Mouse (Mus musculus) left cerebral cortex, postnatal 25 days (tissue): ENCODE data around the gene Hs1bp3. TPM values are rescaled to one million over a fixed set of nuclear protein-coding genes. Genes with fewer than 3 reads are reported as not detected.

Experiments used
- DNase-seq, 2 experiments: peaks; one replicate each; pipeline ENCODE4 v3.0.0; 2022; ENCODE audit warnings: low spot score in 2 of 2, mixed read lengths in 1 of 2
- intact Hi-C: fragments of 180-260 bp; cut with DNase I; formaldehyde crosslinking; loops from one replicate; pipeline ENCODE4 v1.15.1; 2025
- total RNA-seq, 2 experiments: library from RNA; stranded (reverse); gene quantifications; 2 replicates each; pipeline ENCODE4 v1.2.3; 2021

Hs1bp3 gene
- total RNA-seq, 2 experiments from 2014 or later, result 14.3 to 15.6 TPM

GRCm38 (mm10) chr12:8354187-8354586, 41.0 kb downstream of the Hs1bp3 start:
- intact Hi-C loops, result no loop called here
- DNase-seq, result no peak

- DNase-seq, result no peak
- intact Hi-C loops, result no loop called here
Measured at GRCm38 (mm10) chr12:8355011-8355410, 41.8 kb downstream of the Hs1bp3 start.

DNA sequence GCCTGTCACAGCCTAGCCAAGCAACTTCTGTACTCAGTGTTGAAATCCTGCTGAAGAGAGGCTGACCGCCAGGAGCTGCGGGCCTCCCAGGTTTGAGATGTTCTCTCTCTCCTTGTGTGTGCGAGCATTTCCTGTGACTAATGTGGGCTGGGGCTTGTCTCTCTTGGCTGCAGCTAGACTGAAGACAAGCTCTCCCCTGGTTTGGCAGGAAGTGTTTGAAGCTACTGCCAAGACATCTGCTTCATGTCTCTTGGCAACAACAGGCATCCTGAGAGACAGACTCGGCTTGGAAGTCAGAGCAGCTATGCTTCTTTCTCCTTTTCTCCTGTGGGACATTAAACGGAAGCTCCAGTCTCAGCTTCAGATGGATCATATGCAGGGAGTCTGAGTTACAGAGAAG, 44.2 kb downstream of the Hs1bp3 start:
- intact Hi-C loops, result loop anchor here (1.0 kb wide), 1 partner anchor 108 kb away; no protein-coding TSS in a partner anchor
- DNase-seq, result peak; percentile 75 to 97

GRCm38 (mm10) chr12:8358344-8358966, 45.2 kb downstream of the Hs1bp3 start:
- intact Hi-C loops, result no loop called here
- DNase-seq, result no peak

- intact Hi-C loops, result no loop called here
- DNase-seq, result no peak
Measured at GRCm38 (mm10) chr12:8359418-8360112, 46.3 kb downstream of the Hs1bp3 start.

DNA sequence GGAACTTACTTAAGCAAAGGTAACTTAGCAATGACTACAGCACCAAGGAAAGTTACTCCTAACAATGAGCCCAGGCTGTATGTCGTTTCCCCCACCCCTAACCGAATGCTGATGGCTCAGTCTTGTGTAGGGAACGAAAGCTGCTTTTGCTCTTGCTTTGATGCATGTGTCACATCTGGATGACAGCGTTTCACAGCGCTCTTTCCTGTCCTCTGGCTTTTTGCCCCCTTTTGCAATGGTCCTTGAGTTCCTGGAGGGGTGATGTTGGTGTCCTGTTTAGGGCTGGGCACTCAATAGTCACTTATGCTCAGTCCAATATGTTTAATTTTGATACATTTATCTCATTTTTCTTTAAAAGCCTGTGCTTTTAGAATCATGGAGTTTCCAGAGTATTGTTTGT, 48.6 kb downstream of the Hs1bp3 start:
- DNase-seq, result no peak
- intact Hi-C loops, result no loop called here

GRCm38 (mm10) chr12:8362400-8362799, 49.2 kb downstream of the Hs1bp3 start:
- DNase-seq, result no peak
- intact Hi-C loops, result no loop called here

DNA sequence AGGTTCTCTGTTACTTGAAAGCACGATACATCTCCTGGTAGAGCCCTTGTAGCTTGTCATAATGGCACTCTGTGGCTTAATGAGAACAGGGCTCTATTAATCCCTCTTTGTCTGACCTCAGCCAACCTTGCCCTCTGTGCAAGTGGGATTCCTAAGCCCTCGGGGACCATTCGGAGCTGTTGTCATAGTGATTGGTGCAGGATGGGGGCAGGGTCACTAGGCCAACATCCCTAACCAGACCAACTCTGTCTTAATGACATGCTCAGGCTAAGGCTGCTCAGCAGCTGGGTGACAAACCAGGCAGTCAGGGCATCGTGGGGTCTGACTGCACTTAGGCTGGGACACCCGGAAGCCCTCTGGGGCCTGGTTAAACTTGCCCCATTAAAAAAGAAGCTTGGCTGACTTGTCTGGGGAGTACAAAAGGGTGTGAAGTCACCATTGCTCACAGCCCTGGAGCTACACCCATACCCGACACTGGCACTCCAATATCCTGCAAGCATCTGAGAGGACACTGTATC, 51.1 kb downstream of the Hs1bp3 start:
- DNase-seq, result peak in 1 of 2 experiments; percentile 59
- intact Hi-C loops, result no loop called here

- intact Hi-C loops, result no loop called here
- DNase-seq, result no peak
Measured at GRCm38 (mm10) chr12:8365336-8365735, 52.1 kb downstream of the Hs1bp3 start.

DNA sequence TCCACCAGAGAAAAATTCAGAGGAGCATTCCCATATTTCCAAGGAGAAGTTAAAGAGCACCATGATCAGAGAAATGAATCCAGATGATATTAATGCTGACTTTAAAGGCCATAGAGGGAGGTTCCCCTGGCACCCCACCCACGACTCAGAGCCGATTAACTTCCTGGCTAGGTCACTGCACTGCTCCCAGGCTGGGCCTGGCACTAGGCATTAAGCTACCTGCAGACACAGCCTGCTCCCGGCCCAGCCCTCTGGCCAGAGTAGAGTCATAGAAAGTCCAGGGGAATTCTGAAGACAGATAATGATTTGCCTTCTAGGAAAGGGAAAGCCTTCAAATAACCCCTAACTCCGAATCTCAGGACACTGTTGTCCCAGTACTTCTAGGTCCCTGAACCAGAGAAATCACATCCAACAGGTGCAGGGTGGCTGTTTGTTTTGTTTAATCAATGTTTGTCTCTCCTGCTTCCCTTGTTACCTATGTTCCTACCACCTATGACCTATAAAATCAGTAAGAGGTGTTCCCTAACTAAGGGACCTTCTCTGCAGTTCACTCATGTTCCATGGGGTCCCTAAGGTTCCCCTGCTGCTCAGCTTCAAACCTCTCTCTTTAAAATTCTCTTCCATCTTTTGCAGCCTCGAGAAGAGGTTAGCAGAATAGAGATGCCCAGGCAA, 52.8 kb downstream of the Hs1bp3 start:
- intact Hi-C loops, result no loop called here
- no peak for DNase-seq

- no peak for DNase-seq
- intact Hi-C loops, result no loop called here
Measured at GRCm38 (mm10) chr12:8366688-8367087, 53.5 kb downstream of the Hs1bp3 start.

DNA sequence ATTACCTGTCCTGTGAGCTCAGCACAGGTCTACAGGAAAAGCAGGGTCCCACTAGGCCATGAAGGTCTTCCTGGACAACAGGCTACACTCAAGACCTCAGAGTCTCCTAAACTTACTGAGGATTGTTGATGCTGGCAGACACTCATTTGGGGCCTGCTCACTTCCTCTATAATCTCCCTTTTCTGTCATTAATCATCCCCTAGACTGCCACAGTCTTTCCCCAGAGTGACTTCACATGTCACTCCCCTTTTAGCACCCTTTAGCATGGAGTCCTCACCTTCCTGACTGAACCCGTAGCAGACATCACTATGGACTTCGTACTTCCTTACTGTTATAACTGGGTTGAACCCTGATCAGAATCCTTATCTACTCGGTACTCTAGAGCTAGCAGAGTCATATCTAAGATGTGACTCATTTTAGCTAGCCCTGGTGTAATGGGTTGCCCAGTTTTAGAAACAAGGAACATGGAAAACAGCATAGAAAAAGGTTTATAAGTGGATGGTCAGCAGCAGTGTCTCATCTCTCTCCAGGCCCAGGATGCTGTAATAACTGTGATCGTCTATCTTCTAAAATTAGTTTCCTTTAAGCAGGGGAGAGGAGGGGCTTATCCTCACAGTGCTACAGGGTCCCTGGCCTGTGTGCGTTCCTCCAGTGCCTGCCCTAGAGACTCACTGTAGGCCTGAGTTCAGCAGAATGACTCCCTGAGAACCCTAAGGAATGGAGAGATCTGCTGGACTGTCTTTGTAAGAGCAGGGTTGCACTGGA, 58.7 kb downstream of the Hs1bp3 start:
- DNase-seq, result no peak
- intact Hi-C loops, result no loop called here

DNA sequence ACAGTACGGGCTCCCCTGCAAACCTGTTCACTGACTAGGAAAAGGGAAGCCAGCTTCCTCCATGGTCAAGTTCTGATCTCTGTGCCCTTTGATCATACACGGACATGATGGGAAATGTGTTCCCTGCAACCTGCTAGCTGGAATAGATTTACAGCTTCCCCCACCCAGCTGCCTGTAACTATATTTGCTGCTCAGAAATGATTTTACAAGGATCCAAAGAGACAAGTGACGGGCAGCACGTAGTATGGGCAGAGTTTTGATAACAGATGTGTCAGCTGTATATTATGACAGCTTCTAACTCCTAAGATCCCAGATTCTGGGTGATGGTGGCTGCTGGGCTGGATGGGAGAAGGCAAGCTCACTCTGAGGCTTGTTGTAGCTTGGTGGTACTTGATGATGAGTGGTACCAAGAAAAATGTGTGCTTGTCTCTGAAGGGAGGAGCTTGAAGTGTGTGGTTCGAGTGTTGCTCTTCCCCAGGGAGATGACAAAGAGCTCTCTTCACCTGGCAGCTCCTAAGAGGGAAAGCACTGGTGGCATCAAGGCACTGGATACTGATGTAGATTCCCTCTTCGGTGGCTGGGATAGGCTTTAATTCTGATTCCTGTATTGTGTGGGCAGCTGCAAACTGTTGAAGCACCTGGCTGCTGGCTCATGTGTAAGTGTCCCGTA, 59.4 kb downstream of the Hs1bp3 start:
- intact Hi-C loops, result no loop called here
- no peak for DNase-seq

- intact Hi-C loops, result no loop called here
- no peak for DNase-seq
Measured at GRCm38 (mm10) chr12:8373741-8374140, 60.5 kb downstream of the Hs1bp3 start.

DNA sequence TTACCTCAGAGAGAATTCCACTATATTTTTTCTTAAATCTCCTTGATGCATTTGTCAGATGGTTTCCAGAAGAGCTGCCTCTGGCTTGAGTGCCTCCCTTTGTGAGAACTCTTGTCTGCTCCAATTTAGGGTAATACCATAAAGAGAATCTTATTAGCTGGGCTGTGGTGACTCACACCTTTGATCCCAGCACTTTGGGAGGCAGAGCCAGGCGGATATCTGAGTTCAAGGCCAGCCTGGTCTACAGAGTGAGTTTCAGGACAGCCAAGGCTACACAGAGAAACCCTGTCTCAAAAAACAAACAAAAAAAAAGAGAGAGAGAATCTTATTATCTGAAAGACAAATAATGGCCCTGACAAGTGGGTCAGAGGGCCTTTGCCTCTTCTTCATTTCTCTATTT, 63.9 kb downstream of the Hs1bp3 start:
- intact Hi-C loops, result no loop called here
- DNase-seq, result no peak

DNA sequence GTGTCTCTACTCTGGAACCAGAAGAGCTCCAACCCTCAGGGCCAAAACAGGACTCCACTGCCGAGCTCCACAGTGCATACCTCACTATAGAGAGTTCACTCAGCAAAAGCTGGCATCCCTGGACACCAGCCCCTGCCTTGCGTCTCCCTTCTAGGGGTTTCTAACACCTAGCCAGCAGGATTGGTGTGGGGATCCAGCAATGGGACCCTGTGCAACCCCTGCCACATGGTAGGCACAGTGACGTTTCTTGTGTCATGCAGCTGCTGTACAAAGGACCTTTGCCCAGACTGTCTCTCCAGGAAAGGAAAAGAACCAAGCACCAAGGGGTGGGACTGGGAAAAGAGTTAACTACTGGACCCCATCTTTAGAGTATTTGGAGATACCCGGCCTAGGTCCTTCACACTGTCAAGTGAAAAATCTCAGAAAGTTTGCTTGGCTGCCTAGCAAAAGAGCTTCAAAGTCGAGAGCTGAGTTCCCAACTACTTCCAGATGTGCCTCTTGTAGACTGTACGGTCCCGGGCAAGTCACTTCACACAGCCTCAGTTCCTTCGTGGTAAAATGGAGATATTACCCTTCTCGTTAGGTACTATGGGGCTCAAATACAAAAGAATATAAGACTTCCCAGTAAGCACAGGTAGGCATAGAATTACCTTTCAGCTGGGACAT, 64.9 kb downstream of the Hs1bp3 start:
- intact Hi-C loops, result no loop called here
- no peak for DNase-seq

DNA sequence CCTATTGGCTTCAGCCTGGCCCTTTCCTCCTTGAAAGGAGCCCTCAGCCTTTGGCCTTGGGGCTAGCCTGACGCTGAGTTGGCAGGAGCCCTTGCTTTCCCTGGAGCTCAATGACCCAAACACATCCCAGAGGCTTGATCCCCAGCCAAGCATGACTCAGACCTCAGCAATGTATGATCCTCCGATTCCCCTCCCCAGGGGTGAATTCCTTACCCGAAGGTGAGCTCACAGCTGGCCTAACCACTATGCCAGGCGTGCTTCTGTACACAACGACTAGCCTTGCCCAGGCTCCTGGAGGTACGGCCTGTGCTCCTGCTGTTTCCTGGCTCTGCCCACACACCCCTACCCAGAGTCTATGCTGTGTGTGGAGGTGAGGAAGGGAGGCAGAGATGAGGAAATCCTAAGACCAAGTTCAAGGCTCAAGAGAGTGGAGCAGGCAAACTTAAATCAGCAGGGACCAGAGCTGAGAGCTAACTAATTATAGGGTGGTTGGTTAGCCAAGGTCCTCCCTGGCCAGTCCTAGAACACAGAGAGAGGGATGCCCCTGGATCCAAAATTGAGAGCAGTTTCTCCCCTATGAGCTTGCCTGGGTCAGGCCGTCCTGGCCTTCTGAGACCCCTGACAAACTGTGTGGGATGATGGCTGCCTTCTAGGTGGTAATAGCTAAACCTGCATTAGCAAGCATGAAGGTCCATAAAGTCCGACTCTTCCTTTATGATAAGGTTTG, 66.7 kb downstream of the Hs1bp3 start:
- intact Hi-C loops, result no loop called here
- DNase-seq, result no peak

DNA sequence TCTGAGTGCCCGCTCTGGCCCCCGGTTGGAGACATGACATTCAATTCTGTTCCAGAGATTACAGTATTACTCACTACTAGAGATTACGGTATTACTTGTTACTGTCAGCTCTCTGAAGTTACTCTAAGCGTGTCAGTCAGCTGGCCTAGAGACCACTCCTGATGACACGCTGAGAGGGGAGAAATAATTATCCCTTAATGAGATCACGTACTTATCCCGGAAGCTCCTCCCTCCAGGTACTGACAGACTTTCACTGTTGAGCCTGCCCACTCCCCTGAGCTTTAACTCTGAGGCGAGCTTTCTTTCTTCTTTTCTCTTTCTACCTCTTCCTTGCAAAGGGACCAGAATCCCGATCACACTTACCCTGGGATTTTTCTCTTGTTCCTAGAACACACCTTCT, 67.7 kb downstream of the Hs1bp3 start:
- intact Hi-C loops, result no loop called here
- no peak for DNase-seq
